Mouse (Mus musculus) MEL (cell line): ENCODE measurements around the gene 3110082I17Rik.

Experiments
- CTCF ChIP-seq, 3 experiments: IDR thresholded peaks in 2 of 3; conservative IDR thresholded peaks in 1 of 3; 2 replicates each; pipeline ENCODE4 v1.5.1; 2011 to 2012; ENCODE audit warnings: low read length in 3 of 3, low read depth in 2 of 3, mild to moderate bottlenecking in 2 of 3, improper control_type of control experiment in 1 of 3, inconsistent platforms in 1 of 3, mixed read lengths in 1 of 3, moderate library complexity in 1 of 3; ENCODE audit not compliant: control insufficient read depth in 1 of 3, insufficient read depth in 1 of 3, poor library complexity in 1 of 3, severe bottlenecking in 1 of 3
- ELF1 ChIP-seq: IDR thresholded peaks from 2 replicates; pipeline ENCODE4 v1.6.1; 2014; ENCODE audit warnings: low read depth, mild to moderate bottlenecking, inconsistent platforms, low read length, improper control_type of control experiment, moderate library complexity
- MXI1 ChIP-seq: IDR thresholded peaks from 2 replicates; pipeline ENCODE4 v1.6.1; 2011; ENCODE audit warnings: mild to moderate bottlenecking, low read depth, low read length, improper control_type of control experiment
- POLR2A ChIP-seq, 2 experiments: IDR thresholded peaks; 2 replicates each; pipeline ENCODE4 v1.6.1; 2011 to 2012; ENCODE audit warnings: low read length in 2 of 2, mild to moderate bottlenecking in 2 of 2, control low read depth in 1 of 2, improper control_type of control experiment in 1 of 2, low read depth in 1 of 2, moderate library complexity in 1 of 2; ENCODE audit not compliant: control insufficient read depth in 1 of 2, insufficient read depth in 1 of 2, poor library complexity in 1 of 2
- UBTF ChIP-seq: IDR thresholded peaks from 2 replicates; pipeline ENCODE4 v1.6.1; 2012; ENCODE audit warnings: low read depth, mild to moderate bottlenecking, inconsistent platforms, low read length, improper control_type of control experiment, moderate library complexity, borderline replicate concordance; ENCODE audit not compliant: insufficient read depth
- ZMIZ1 ChIP-seq: IDR thresholded peaks from 2 replicates; pipeline ENCODE4 v1.6.1; 2012; ENCODE audit warnings: low read depth, mild to moderate bottlenecking, inconsistent platforms, low read length, improper control_type of control experiment, moderate library complexity
- ZNF384 ChIP-seq: IDR thresholded peaks from 2 replicates; pipeline ENCODE4 v1.6.1; 2012; ENCODE audit warnings: low read depth, mild to moderate bottlenecking, inconsistent platforms, low read length, improper control_type of control experiment

DNA sequence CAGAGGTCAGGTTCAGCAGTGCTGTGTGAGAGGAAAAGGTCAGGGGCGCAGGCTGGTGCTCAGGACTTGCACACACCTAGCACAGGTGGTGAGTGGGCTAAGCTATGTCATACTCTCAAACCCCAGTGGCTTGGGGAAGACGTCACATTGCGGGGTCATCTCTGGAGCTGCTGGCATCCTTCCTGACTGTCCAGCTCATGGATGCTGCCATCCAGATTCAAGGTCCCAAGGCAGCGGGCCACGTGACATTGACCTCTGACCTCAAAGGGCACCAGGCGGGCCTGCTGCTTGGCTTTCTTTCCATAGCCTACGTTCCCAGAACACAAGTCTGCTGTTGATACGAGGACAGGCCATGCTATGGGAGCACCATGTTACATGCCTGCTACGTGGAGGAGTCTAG lies 33.3 kb downstream of the 3110082I17Rik start:
- TF ChIP-seq ZMIZ1 = no peak
- no peak for TF ChIP-seq CTCF (IDR thresholded peaks at IDR 0.05 in 2 of 3, conservative IDR thresholded peaks at IDR 0.05 in 1 of 3; ENCODE audit: control insufficient read depth in 1 of 3, insufficient read depth in 1 of 3, low read depth in 2 of 3, low read length in 3 of 3, poor library complexity in 1 of 3, severe bottlenecking in 1 of 3)
- no peak for TF ChIP-seq ZNF384
- TF ChIP-seq POLR2A (IDR thresholded peaks at IDR 0.05; ENCODE audit: control insufficient read depth in 1 of 2, insufficient read depth in 1 of 2, low read depth in 1 of 2, low read length in 2 of 2, poor library complexity in 1 of 2) = no peak
- no peak for TF ChIP-seq UBTF
- no peak for TF ChIP-seq ELF1
- no peak for TF ChIP-seq MXI1
